Mouse (Mus musculus) G1E (cell line): Measurements from ENCODE around the gene Trpc7. TPM values are rescaled to one million over a fixed set of nuclear protein-coding genes. Genes with fewer than 3 reads are reported as not detected.

Experiments
- ATAC-seq: 2 replicates; pipeline ENCODE4 v1.8.0; 2016; ENCODE audit warnings: mild to moderate bottlenecking; ENCODE audit not compliant: insufficient number of reproducible peaks, poor library complexity, low FRiP score, severe bottlenecking; ENCODE audit errors: extremely low read depth
- DNase-seq: peaks from one replicate; pipeline ENCODE4 v3.0.0; 2012; ENCODE audit warnings: low spot score
- H3K27me3 ChIP-seq: 2 replicates; pipeline ENCODE4 v1.6.1; 2012; ENCODE audit warnings: mild to moderate bottlenecking, low read length, inconsistent platforms; ENCODE audit not compliant: insufficient read depth
- H3K36me3 ChIP-seq: replicated peaks from 2 replicates; pipeline ENCODE3; 2012; ENCODE audit warnings: mild to moderate bottlenecking, inconsistent platforms
- H3K4me1 ChIP-seq: 2 replicates; pipeline ENCODE4 v1.6.1; 2012; ENCODE audit warnings: low read depth, low read length, inconsistent platforms, mixed read lengths; ENCODE audit not compliant: insufficient read depth
- H3K4me3 ChIP-seq: 2 replicates; pipeline ENCODE4 v1.5.1; 2012; ENCODE audit warnings: low read depth, mild to moderate bottlenecking, inconsistent platforms, low read length, moderate library complexity, mixed read lengths
- H3K9me3 ChIP-seq: replicated peaks from 2 replicates; pipeline ENCODE4 v1.6.1; 2012; ENCODE audit warnings: inconsistent platforms
- CTCF ChIP-seq: IDR thresholded peaks from 2 replicates; pipeline ENCODE4 v1.5.1; 2012; ENCODE audit warnings: low read depth, low read length, inconsistent platforms, mixed read lengths
- GATA1 ChIP-seq: IDR thresholded peaks from 2 replicates; pipeline ENCODE4 v1.6.1; 2012; ENCODE audit warnings: borderline replicate concordance, low read length, inconsistent platforms, mixed read lengths
- GATA2 ChIP-seq: IDR thresholded peaks from 2 replicates; pipeline ENCODE4 v1.6.1; 2012; ENCODE audit warnings: low read depth, low read length, inconsistent platforms, borderline replicate concordance
- POLR2AphosphoS5 ChIP-seq: IDR thresholded peaks from 2 replicates; pipeline ENCODE4 v1.6.1; 2012; ENCODE audit warnings: low read depth, low read length, inconsistent platforms; ENCODE audit not compliant: insufficient replicate concordance
- TAL1 ChIP-seq: conservative IDR thresholded peaks from 2 replicates; pipeline ENCODE4 v1.6.1; 2012; ENCODE audit warnings: low read depth, low read length, inconsistent platforms, mixed read lengths
- polyA plus RNA-seq: library from polyadenylated mRNA; stranded (reverse); fragments of >175 nt; gene quantifications from 2 replicates; pipeline ENCODE4 v1.2.3, GENCODE M21; 2012
- total RNA-seq, 2 experiments: library from RNA; stranded (forward) in 1 of 2; stranded (reverse) in 1 of 2; fragments of 200-1000 nt in 1 of 2; fragments of >200 nt in 1 of 2; fragmentation: Nextera tagmentation in 1 of 2; gene quantifications; 2 replicates each; pipeline ENCODE4 v1.2.3; 2014 to 2017

Gene Trpc7
- total and polyA plus RNA-seq, 3 experiments, result 0.05 TPM; not detected in 2

DNA sequence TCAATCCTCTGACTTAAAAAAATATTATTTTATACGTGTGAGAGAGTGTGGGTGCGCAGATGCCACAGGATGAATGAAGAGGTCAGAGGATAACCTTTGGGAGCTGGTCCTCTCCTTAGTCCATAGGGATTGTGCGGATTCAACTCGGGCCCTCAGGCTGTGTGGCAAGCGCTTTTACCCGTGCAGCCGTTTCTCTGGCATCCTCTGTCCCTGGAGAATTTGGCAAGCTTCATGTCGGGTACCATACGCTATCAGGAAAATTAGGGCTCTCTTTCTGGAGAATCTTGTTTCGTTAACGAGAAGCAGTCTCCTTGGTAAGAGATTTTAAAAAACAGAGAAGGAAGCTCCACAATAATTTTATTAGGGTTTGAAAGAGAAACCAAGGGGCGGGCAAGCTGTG lies 15.3 kb upstream of the Trpc7 start:
- no peaks in the 10 kb centered on the region for H3K4me1 ChIP-seq
- peaks cover 50% of the 10 kb centered on the region for H3K9me3 ChIP-seq
- H3K36me3 ChIP-seq, result no peaks in the 10 kb centered on the region
- ATAC-seq (no peak), DNase-seq (no peak)
- no peaks in the 10 kb centered on the region for H3K27me3 ChIP-seq
- TF ChIP-seq CTCF (no peak), TAL1 (no peak), GATA2 (no peak), GATA1 (no peak), POLR2AphosphoS5 (no peak)
- H3K4me3 ChIP-seq, result no peak overlapping the region

- Histone ChIP-seq H3K27me3 (no peaks in the 10 kb centered on the region), H3K36me3 (no peaks in the 10 kb centered on the region), H3K4me3 (no peak overlapping the region), H3K9me3 (peaks cover 45% of the 10 kb centered on the region), H3K4me1 (no peaks in the 10 kb centered on the region)
- DNase-seq (no peak), ATAC-seq (no peak)
- TF ChIP-seq POLR2AphosphoS5 (no peak), GATA1 (no peak), TAL1 (no peak), GATA2 (no peak), CTCF (no peak)
Observed at GRCm38 (mm10) chr13:56895386-56895785, 407 bp downstream of the Trpc7 start.

- H3K9me3 ChIP-seq, result peaks cover 50% of the 10 kb centered on the region
- no peaks in the 10 kb centered on the region for H3K36me3 ChIP-seq
- no peaks in the 10 kb centered on the region for H3K4me1 ChIP-seq
- TF ChIP-seq POLR2AphosphoS5 (no peak), CTCF (no peak), GATA1 (no peak), GATA2 (no peak), TAL1 (no peak)
- DNase-seq (no peak), ATAC-seq (no peak)
- H3K4me3 ChIP-seq, result no peak overlapping the region
- no peaks in the 10 kb centered on the region for H3K27me3 ChIP-seq
Observed at GRCm38 (mm10) chr13:56894543-56894942, 1.2 kb downstream of the Trpc7 start.

GRCm38 (mm10) chr13:56889888-56890287 lies 5.9 kb downstream of the Trpc7 start:
- Histone ChIP-seq H3K27me3 (no peaks in the 10 kb centered on the region), H3K9me3 (peaks cover 77% of the 10 kb centered on the region), H3K36me3 (no peaks in the 10 kb centered on the region), H3K4me1 (no peaks in the 10 kb centered on the region), H3K4me3 (no peak overlapping the region)
- ATAC-seq, result no peak
- DNase-seq, result no peak
- TF ChIP-seq GATA1 (no peak), POLR2AphosphoS5 (no peak), CTCF (no peak), GATA2 (no peak), TAL1 (no peak)

DNA sequence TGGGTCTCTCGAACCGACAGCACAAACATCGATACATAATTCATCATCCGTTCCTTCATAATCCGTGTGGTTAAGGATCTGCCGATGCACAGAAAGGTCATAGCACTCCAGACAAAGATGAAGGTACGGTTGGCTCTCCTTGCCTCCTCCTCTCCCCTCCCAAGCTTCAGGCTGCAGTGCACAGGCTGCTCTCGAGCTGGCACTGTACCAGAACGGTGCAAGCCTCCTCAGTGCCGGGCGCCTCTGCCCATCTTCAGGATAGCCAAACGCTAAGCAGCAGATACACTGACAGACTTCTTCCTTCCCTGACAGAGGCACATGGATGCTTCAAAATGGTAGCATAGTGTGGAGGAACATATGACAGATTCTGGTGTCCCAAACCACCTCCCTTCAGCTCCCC lies 12.9 kb downstream of the Trpc7 start:
- H3K9me3 ChIP-seq, result peaks cover 67% of the 10 kb centered on the region

GRCm38 (mm10) chr13:56864567-56864966 lies 31.2 kb downstream of the Trpc7 start:
- Histone ChIP-seq H3K36me3 (no peaks in the 10 kb centered on the region), H3K4me1 (no peaks in the 10 kb centered on the region), H3K4me3 (no peak overlapping the region), H3K9me3 (peaks cover 71% of the 10 kb centered on the region), H3K27me3 (no peaks in the 10 kb centered on the region)
- DNase-seq (no peak), ATAC-seq (no peak)
- TF ChIP-seq GATA2, result no peak
- TF ChIP-seq POLR2AphosphoS5, result no peak
- no peak for TF ChIP-seq CTCF
- TF ChIP-seq TAL1, result no peak
- no peak for TF ChIP-seq GATA1

More for the DNA sequence above, 12.9 kb downstream of the Trpc7 start:
- DNase-seq (no peak), ATAC-seq (no peak)
- Histone ChIP-seq H3K4me1 (no peaks in the 10 kb centered on the region), H3K27me3 (no peaks in the 10 kb centered on the region), H3K4me3 (no peak overlapping the region), H3K36me3 (no peaks in the 10 kb centered on the region)
- no peak for TF ChIP-seq POLR2AphosphoS5

- no peak for ATAC-seq
- H3K4me1 ChIP-seq, result no peaks in the 10 kb centered on the region
- no peak for DNase-seq
- H3K9me3 ChIP-seq, result peaks cover 65% of the 10 kb centered on the region
- TF ChIP-seq POLR2AphosphoS5 (no peak), GATA2 (no peak), GATA1 (no peak), CTCF (no peak), TAL1 (no peak)
- H3K36me3 ChIP-seq, result no peaks in the 10 kb centered on the region
- H3K4me3 ChIP-seq, result no peak overlapping the region
- H3K27me3 ChIP-seq, result no peaks in the 10 kb centered on the region
Observed at GRCm38 (mm10) chr13:56862011-56862410, 33.8 kb downstream of the Trpc7 start.
